In genomic region chr19:25923727-25924384, GRCm38 (mm10) we compare ENCODE assay signal across 13 mouse cellular contexts.
DNase-seq lines count a peak whose midpoint lies in the region; ATAC-seq and TF ChIP-seq lines count a peak whose summit lies in the region.
"Had no signal": no experiment of that assay in that cellular context is flagged by ENCODE, and none has a peak within 500 bp of the region (broad histone marks: within the 10 kb centered on the region; RNA-seq: fewer than 3 reads in every experiment).

No protein-coding gene starts in this region.

- ATAC-seq in midbrain, embryonic 11.5 days (ENCODE audit: low FRiP score) = 0 out of 2 replicates have a peak, but pooled peaks have one; percentile 52
- ATAC-seq in midbrain, embryonic 15.5 days (replicated peaks) = no peak; the same call in 1 of the 2 replicates
- peak; percentile 84 for ATAC-seq in embryonic facial prominence, embryonic 15.5 days (ENCODE audit: insufficient number of reproducible peaks, low FRiP score, low TSS enrichment, low read depth)
- ATAC-seq in limb, embryonic 11.5 days (ENCODE audit: insufficient number of reproducible peaks, low FRiP score, low TSS enrichment, low read depth) = peak; percentile 47; the same call in 1 of the 2 replicates
- no peak for ATAC-seq in midbrain, postnatal 0 days (ENCODE audit: low FRiP score)
- no peak for ATAC-seq in kidney, embryonic 14.5 days (ENCODE audit: low FRiP score, low TSS enrichment)
- ATAC-seq: inflammation-experienced regulatory T-cells, adult 6 months had no signal

- no peak overlapping the region for H3K9ac ChIP-seq in midbrain, embryonic 11.5 days (ENCODE audit: low read length)
- no peak overlapping the region for H3K9ac ChIP-seq in midbrain, embryonic 15.5 days
- no peak overlapping the region for H3K9ac ChIP-seq in embryonic facial prominence, embryonic 15.5 days
- no peak overlapping the region for H3K9ac ChIP-seq in limb, embryonic 11.5 days (ENCODE audit: low read length)
- no peak overlapping the region for H3K9ac ChIP-seq in midbrain, postnatal 0 days (replicated peaks; ENCODE audit: low read length, poor library complexity, severe bottlenecking)
- no peak overlapping the region for H3K9ac ChIP-seq in kidney, embryonic 14.5 days (ENCODE audit: low read depth, low read length)

- TF ChIP-seq CTCF in midbrain, postnatal 0 days (IDR thresholded peaks at IDR 0.05) = no peak

- no peak overlapping the region for H3K4me2 ChIP-seq in midbrain, embryonic 11.5 days
- no peak overlapping the region for H3K4me2 ChIP-seq in midbrain, embryonic 15.5 days
- 0 out of 2 replicates have a peak overlapping the region, but pooled peaks have one; percentile 8 for H3K4me2 ChIP-seq in embryonic facial prominence, embryonic 15.5 days (replicated peaks)
- H3K4me2 ChIP-seq in limb, embryonic 11.5 days (ENCODE audit: low read depth, severe bottlenecking) = no peak overlapping the region
- no peak overlapping the region for H3K4me2 ChIP-seq in midbrain, postnatal 0 days (ENCODE audit: low read depth, low read length, poor library complexity, severe bottlenecking)
- no peak overlapping the region for H3K4me2 ChIP-seq in kidney, embryonic 14.5 days (replicated peaks; ENCODE audit: low read depth, low read length)

- H3K36me3 ChIP-seq in midbrain, embryonic 11.5 days (ENCODE audit: control insufficient read depth, insufficient read depth, low read length) = no peaks in the 10 kb centered on the region
- H3K36me3 ChIP-seq in midbrain, embryonic 15.5 days (replicated peaks) = no peaks in the 10 kb centered on the region
- H3K36me3 ChIP-seq in embryonic facial prominence, embryonic 15.5 days = no peaks in the 10 kb centered on the region
- H3K36me3 ChIP-seq in limb, embryonic 11.5 days (ENCODE audit: control insufficient read depth, insufficient read depth, low read length) = no peaks in the 10 kb centered on the region
- no peaks in the 10 kb centered on the region for H3K36me3 ChIP-seq in midbrain, postnatal 0 days (ENCODE audit: insufficient read depth, low read length)
- no peaks in the 10 kb centered on the region for H3K36me3 ChIP-seq in kidney, embryonic 14.5 days (ENCODE audit: control insufficient read depth, insufficient read depth, low read length)

- H3K4me3 ChIP-seq in midbrain, embryonic 11.5 days (ENCODE audit: low read depth, low read length) = no peak overlapping the region
- no peak overlapping the region for H3K4me3 ChIP-seq in midbrain, embryonic 15.5 days
- H3K4me3 ChIP-seq in embryonic facial prominence, embryonic 15.5 days (replicated peaks) = no peak overlapping the region
- no peak overlapping the region for H3K4me3 ChIP-seq in limb, embryonic 11.5 days (ENCODE audit: low read depth, low read length)
- H3K4me3 ChIP-seq in midbrain, postnatal 0 days (ENCODE audit: low read depth, low read length) = no peak overlapping the region
- H3K4me3 ChIP-seq in kidney, embryonic 14.5 days (ENCODE audit: low read length) = no peak overlapping the region
- H3K4me3 ChIP-seq: left cerebral cortex, adult 2 months had no signal

- H3K27ac ChIP-seq in midbrain, embryonic 11.5 days (ENCODE audit: low read depth, low read length) = peak overlapping the region; percentile 41; the same call in 1 of the 2 replicates
- H3K27ac ChIP-seq in midbrain, embryonic 15.5 days = no peak overlapping the region
- H3K27ac ChIP-seq in embryonic facial prominence, embryonic 15.5 days (replicated peaks) = peak overlapping the region; percentile 82
- no peak overlapping the region; the same call in 1 of the 2 replicates for H3K27ac ChIP-seq in limb, embryonic 11.5 days (replicated peaks; ENCODE audit: low read depth, low read length)
- H3K27ac ChIP-seq in midbrain, postnatal 0 days (ENCODE audit: low read depth, low read length) = no peak overlapping the region
- H3K27ac ChIP-seq in kidney, embryonic 14.5 days (ENCODE audit: low read depth, low read length) = no peak overlapping the region
- H3K27ac ChIP-seq: left cerebral cortex, adult 2 months had no signal

- DNase-seq in midbrain, embryonic 11.5 days (ENCODE audit: low spot score, missing footprints) = peak; percentile 85
- DNase-seq in limb, embryonic 11.5 days (ENCODE audit: low spot score) = peak; percentile 47
- peak; percentile 25 for DNase-seq in midbrain, postnatal 0 days (ENCODE audit: low spot score)
- DNase-seq in frontal cortex, postnatal 14 days (ENCODE audit: low spot score in 2 of 2) = no peak
- DNase-seq in spleen, postnatal 4 days (ENCODE audit: low spot score in 2 of 2) = no peak
- DNase-seq: cerebellum, adult 11 months; kidney, adult 9 months; thymus, adult 2 months had no signal

- no peaks in the 10 kb centered on the region for H3K27me3 ChIP-seq in midbrain, embryonic 11.5 days (ENCODE audit: control insufficient read depth, insufficient read depth, low read length)
- no peaks in the 10 kb centered on the region for H3K27me3 ChIP-seq in midbrain, embryonic 15.5 days (replicated peaks)
- H3K27me3 ChIP-seq in embryonic facial prominence, embryonic 15.5 days = no peaks in the 10 kb centered on the region
- no peaks in the 10 kb centered on the region for H3K27me3 ChIP-seq in limb, embryonic 11.5 days (ENCODE audit: control insufficient read depth, insufficient read depth, low read length)
- H3K27me3 ChIP-seq in midbrain, postnatal 0 days (ENCODE audit: insufficient read depth, low read length) = no peaks in the 10 kb centered on the region
- H3K27me3 ChIP-seq in kidney, embryonic 14.5 days (ENCODE audit: control insufficient read depth, insufficient read depth, low read length) = no peaks in the 10 kb centered on the region

- H3K4me1 ChIP-seq in midbrain, embryonic 11.5 days (ENCODE audit: control insufficient read depth, insufficient read depth, low read length) = peaks cover 7% of the 10 kb centered on the region; the same call in 1 of the 2 replicates
- H3K4me1 ChIP-seq in midbrain, embryonic 15.5 days = no peaks in the 10 kb centered on the region
- H3K4me1 ChIP-seq in embryonic facial prominence, embryonic 15.5 days = peaks cover 22% of the 10 kb centered on the region
- H3K4me1 ChIP-seq in limb, embryonic 11.5 days (ENCODE audit: control insufficient read depth, insufficient read depth, low read length) = peaks cover 4% of the 10 kb centered on the region; the same call in 1 of the 2 replicates
- no peaks in the 10 kb centered on the region for H3K4me1 ChIP-seq in midbrain, postnatal 0 days (ENCODE audit: insufficient read depth, low read length)
- H3K4me1 ChIP-seq in kidney, embryonic 14.5 days (ENCODE audit: control insufficient read depth, insufficient read depth, low read length) = peaks cover 17% of the 10 kb centered on the region

- H3K9me3 ChIP-seq in midbrain, embryonic 11.5 days (ENCODE audit: control insufficient read depth, low read length) = no peaks in the 10 kb centered on the region
- H3K9me3 ChIP-seq in midbrain, embryonic 15.5 days = no peaks in the 10 kb centered on the region
- no peaks in the 10 kb centered on the region for H3K9me3 ChIP-seq in embryonic facial prominence, embryonic 15.5 days (replicated peaks)
- H3K9me3 ChIP-seq in limb, embryonic 11.5 days (ENCODE audit: control insufficient read depth, low read length) = no peaks in the 10 kb centered on the region
- no peaks in the 10 kb centered on the region for H3K9me3 ChIP-seq in midbrain, postnatal 0 days (ENCODE audit: low read length)
- no peaks in the 10 kb centered on the region for H3K9me3 ChIP-seq in kidney, embryonic 14.5 days (ENCODE audit: control insufficient read depth, low read length)

- 53% methylated on average over 10 of the region's 10 CpGs for WGBS in midbrain, embryonic 11.5 days
- WGBS in midbrain, embryonic 15.5 days = 49% methylated on average over 10 of the region's 10 CpGs
- 25% methylated on average over 10 of the region's 10 CpGs for WGBS in embryonic facial prominence, embryonic 15.5 days
- 41% methylated on average over 10 of the region's 10 CpGs for WGBS in limb, embryonic 11.5 days
- WGBS in midbrain, postnatal 0 days = 26% methylated on average over 10 of the region's 10 CpGs
- WGBS in kidney, embryonic 14.5 days = 52% methylated on average over 10 of the region's 10 CpGs

Comparison
In these comparisons a context has a peak if more than half of its experiments do, and no peak if none do; other contexts are left out.
1. ATAC-seq: peak in midbrain, embryonic 11.5 days (single experiment), embryonic facial prominence, embryonic 15.5 days (single experiment) and limb, embryonic 11.5 days (single experiment); none in midbrain, embryonic 15.5 days (single experiment), midbrain, postnatal 0 days (single experiment) and kidney, embryonic 14.5 days (single experiment).
2. H3K27ac ChIP-seq: peak in midbrain, embryonic 11.5 days (single experiment) and embryonic facial prominence, embryonic 15.5 days (single experiment); none in midbrain, embryonic 15.5 days (single experiment), limb, embryonic 11.5 days (single experiment), midbrain, postnatal 0 days (single experiment) and kidney, embryonic 14.5 days (single experiment).
3. DNase-seq: peak in midbrain, embryonic 11.5 days (single experiment), limb, embryonic 11.5 days (single experiment) and midbrain, postnatal 0 days (single experiment); none in frontal cortex, postnatal 14 days (0 of 2) and spleen, postnatal 4 days (0 of 2).